Mouse (Mus musculus): ENCODE data around the gene Tgfbr1. TPM values are rescaled to one million over a fixed set of nuclear protein-coding genes. Genes with fewer than 3 reads are reported as not detected.
"Not testable (repeated sequence)": the region's sequence is repeated elsewhere in the genome, so short reads cannot be mapped to it uniquely, and the experiment has no call there.

Tgfbr1 gene
- polyA plus RNA-seq, 1 experiment from 2014 or later: 87.0 TPM

DNA sequence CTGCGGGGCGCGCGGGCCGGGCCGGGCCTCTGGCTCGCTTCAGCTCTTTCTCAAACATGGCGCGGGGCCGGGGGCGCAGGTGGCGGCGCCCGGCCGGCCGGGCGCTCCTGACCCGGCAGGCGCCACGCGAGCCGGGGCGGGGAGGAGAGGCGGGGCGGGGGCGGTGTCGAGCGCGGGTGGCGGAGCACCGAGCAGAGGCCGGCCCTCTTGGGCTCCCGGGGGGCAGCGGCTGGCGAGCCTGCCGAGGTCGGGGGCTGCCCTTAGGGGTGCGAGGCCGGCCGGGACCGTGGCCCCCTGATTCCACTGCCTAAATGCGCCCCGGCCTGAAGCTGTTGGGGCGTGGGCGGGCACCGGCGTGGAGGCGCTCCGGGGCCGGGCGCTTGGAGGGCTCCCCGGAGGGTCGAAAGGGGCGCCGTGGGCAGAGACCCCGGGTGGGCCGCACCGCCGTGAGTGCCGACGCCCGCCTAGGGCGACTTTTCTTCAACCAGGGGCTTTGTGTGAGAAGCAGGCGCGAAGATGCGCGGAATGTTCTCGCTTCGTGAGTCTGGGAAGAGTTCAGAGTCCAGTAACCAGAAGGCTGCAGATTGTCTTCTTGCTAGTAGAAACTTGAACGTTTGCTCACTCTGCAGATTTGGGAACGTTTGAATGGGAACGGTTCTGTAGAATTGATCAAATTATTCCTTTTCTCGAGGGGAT is 542 bp downstream of the Tgfbr1 start:
- no peaks in the 10 kb centered on the region for H3K9me3 ChIP-seq
- under 1% methylated on average over 70 of the region's 73 CpGs for WGBS

DNA sequence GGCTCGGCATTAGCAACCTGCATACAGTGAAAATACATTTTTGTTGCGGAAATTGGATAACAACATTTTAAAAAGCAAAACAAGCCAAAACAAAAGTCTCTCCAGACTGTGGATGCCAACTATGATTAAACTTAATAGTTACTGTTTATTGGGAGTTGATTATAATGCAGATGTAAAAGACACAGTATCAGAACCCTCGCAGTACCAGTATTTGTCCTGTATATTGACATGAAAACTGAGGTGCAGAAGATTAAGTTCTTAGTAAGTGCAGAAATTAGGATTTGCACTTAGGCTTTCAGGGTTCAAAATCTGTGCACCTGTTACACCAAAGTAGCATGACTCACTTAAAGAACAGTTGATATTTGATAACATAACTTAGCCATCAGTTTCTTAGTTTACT is 1.3 kb downstream of the Tgfbr1 start:
- peak overlapping the region; percentile 97 for H3K4me3 ChIP-seq
- peaks cover 18% of the 10 kb centered on the region for H3K27me3 ChIP-seq (ENCODE audit: poor library complexity, severe bottlenecking)
- H3K4me1 ChIP-seq: peaks cover 52% of the 10 kb centered on the region
- no peaks in the 10 kb centered on the region for H3K36me3 ChIP-seq (replicated peaks)
- H3K27ac ChIP-seq: no peak overlapping the region
- 44% methylated on average over 3 of the region's 3 CpGs for WGBS
- DNase-seq (ENCODE audit: extremely low spot score, low spot score): no peak
- no peaks in the 10 kb centered on the region for H3K9me3 ChIP-seq

More for the DNA sequence above, 542 bp downstream of the Tgfbr1 start:
- Histone ChIP-seq H3K4me1 (peaks cover 50% of the 10 kb centered on the region), H3K36me3 (replicated peaks) (no peaks in the 10 kb centered on the region), H3K27ac (peak overlapping the region; percentile 99), H3K27me3 (ENCODE audit: poor library complexity, severe bottlenecking) (peaks cover 18% of the 10 kb centered on the region), H3K4me3 (peak overlapping the region; percentile 97)
- DNase-seq (ENCODE audit: extremely low spot score, low spot score): no peak

DNA sequence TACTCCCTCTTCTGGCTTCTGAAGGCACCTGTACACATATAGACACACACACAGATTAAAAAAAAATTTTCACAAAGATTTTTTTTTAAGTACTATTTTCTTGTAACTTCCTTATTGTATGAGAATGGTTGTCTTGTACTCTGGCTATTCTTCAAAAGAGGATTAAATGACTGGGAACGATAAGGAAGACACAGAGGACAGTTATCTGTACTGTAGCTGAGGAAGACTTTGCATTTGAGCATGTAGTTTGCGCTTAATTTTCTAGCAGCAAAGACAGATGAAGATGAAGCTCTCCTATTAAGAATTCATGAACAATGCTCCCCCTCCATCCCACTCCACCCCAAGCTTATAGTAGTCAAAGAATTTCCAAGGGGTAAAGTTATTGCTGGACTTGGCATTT is 9.6 kb downstream of the Tgfbr1 start:
- Histone ChIP-seq H3K27ac (no peak overlapping the region), H3K4me1 (peaks cover 7% of the 10 kb centered on the region; the same call in 1 of the 2 replicates), H3K4me3 (no peak overlapping the region), H3K36me3 (replicated peaks) (peaks cover under 1% of the 10 kb centered on the region; the same call in 1 of the 2 replicates), H3K27me3 (ENCODE audit: poor library complexity, severe bottlenecking) (no peaks in the 10 kb centered on the region), H3K9me3 (peaks cover 4% of the 10 kb centered on the region; the same call in 1 of the 2 replicates)
- no peak for DNase-seq (ENCODE audit: extremely low spot score, low spot score)
- 94% methylated on average over 2 of the region's 2 CpGs for WGBS

DNA sequence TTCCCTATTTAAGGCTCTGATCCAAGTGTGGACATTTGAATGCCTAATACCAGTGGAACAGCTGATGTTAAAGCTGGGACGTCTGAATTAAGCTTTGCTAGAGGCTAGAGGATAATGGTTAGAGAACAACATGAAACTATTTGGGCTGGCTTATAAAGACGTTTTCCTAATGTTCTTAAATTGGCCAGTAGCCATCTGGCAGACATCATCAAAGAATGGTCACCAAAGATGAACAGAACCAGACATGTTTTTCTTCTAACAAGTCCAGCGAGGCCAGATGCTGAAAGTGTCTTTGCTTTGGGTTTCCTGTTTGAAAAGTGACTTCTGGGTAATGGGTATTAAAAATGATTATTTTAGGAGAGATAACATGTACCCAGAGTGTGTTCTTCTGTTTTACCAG is 10.1 kb downstream of the Tgfbr1 start:
- peaks cover 3% of the 10 kb centered on the region for H3K36me3 ChIP-seq (replicated peaks)
- WGBS: 80% methylated on average over 3 of the region's 3 CpGs
- peaks cover 4% of the 10 kb centered on the region; the same call in 1 of the 2 replicates for H3K9me3 ChIP-seq
- no peak overlapping the region for H3K4me3 ChIP-seq
- no peak overlapping the region for H3K27ac ChIP-seq
- DNase-seq (ENCODE audit: extremely low spot score, low spot score): no peak
- H3K4me1 ChIP-seq: peaks cover 7% of the 10 kb centered on the region; the same call in 1 of the 2 replicates
- H3K27me3 ChIP-seq (ENCODE audit: poor library complexity, severe bottlenecking): no peaks in the 10 kb centered on the region

DNA sequence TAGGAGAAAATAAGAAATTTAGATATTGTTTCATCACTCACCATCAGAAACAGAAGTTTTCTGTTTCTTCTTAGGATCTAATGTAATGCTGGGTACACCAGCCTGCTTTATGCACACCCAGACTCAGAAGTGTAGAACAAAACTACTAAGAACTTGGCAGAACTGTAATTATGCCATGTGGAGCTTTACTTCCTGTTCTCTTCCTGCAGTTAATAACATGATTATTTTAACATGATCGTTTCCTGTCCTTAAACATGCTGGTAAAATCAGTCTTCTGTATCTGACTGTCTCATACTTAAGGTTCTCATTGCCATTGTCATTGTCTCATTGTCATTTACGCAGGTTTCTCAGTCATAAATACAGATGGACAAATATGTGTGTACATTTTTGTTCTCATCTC is 15.7 kb downstream of the Tgfbr1 start:
- WGBS: 97% methylated on average over 2 of the region's 2 CpGs
- no peaks in the 10 kb centered on the region for H3K4me1 ChIP-seq
- no peak overlapping the region for H3K4me3 ChIP-seq

DNA sequence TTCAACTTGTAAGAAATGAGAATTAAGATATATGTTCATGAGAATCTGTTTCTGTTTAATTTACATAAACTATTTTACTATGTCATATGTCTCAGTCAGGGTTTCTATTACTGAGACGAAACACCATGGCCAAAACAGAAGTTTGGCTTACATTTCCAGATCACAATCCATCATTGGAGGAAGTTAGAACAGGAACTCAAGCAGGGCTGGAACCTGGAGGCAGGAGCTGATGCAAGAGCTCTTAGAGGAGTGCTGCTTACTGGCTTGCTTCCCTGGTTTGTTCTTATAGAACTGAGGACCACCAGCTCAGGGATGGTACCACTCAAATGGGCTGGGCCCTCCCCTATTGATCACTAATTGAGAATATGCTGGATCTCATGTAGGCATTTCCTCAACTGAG is 25.7 kb downstream of the Tgfbr1 start:
- H3K36me3 ChIP-seq (replicated peaks): 0 out of 2 replicates have a peak, but pooled peaks cover 2% of the 10 kb centered on the region
- H3K9me3 ChIP-seq: no peaks in the 10 kb centered on the region
- 89% methylated on average over 1 of the region's 1 CpGs for WGBS
- H3K4me1 ChIP-seq: peaks cover 5% of the 10 kb centered on the region; the same call in 1 of the 2 replicates
- H3K27me3 ChIP-seq (ENCODE audit: poor library complexity, severe bottlenecking): no peaks in the 10 kb centered on the region
- no peak overlapping the region for H3K4me3 ChIP-seq
- DNase-seq (ENCODE audit: extremely low spot score, low spot score): no peak
- H3K27ac ChIP-seq: no peak overlapping the region

More for the DNA sequence above, 15.7 kb downstream of the Tgfbr1 start:
- Histone ChIP-seq H3K36me3 (replicated peaks) (peaks cover 3% of the 10 kb centered on the region), H3K9me3 (peaks cover 4% of the 10 kb centered on the region; the same call in 1 of the 2 replicates), H3K27me3 (ENCODE audit: poor library complexity, severe bottlenecking) (no peaks in the 10 kb centered on the region), H3K27ac (no peak overlapping the region)
- no peak for DNase-seq (ENCODE audit: extremely low spot score, low spot score)

- no peaks in the 10 kb centered on the region for H3K4me1 ChIP-seq
- WGBS: 80% methylated on average over 1 of the region's 1 CpGs
- DNase-seq (ENCODE audit: extremely low spot score, low spot score): no peak
- no peak overlapping the region for H3K4me3 ChIP-seq
- peaks cover 5% of the 10 kb centered on the region for H3K9me3 ChIP-seq
- H3K36me3 ChIP-seq (replicated peaks): peaks cover 39% of the 10 kb centered on the region
- H3K27ac ChIP-seq: no peak overlapping the region
- no peaks in the 10 kb centered on the region for H3K27me3 ChIP-seq (ENCODE audit: poor library complexity, severe bottlenecking)
Observed at GRCm38 (mm10) chr4:47382426-47382825, 29.4 kb downstream of the Tgfbr1 start.

- not testable (repeated sequence) for H3K27ac ChIP-seq; H3K9me3 ChIP-seq; H3K4me1 ChIP-seq; DNase-seq (ENCODE audit: extremely low spot score, low spot score); H3K4me3 ChIP-seq; H3K27me3 ChIP-seq (ENCODE audit: poor library complexity, severe bottlenecking)
- peaks cover 64% of the 10 kb centered on the region for H3K36me3 ChIP-seq (replicated peaks)
- 98% methylated on average over 2 of the region's 2 CpGs for WGBS
Observed at GRCm38 (mm10) chr4:47391926-47392325, 38.9 kb downstream of the Tgfbr1 start.

DNA sequence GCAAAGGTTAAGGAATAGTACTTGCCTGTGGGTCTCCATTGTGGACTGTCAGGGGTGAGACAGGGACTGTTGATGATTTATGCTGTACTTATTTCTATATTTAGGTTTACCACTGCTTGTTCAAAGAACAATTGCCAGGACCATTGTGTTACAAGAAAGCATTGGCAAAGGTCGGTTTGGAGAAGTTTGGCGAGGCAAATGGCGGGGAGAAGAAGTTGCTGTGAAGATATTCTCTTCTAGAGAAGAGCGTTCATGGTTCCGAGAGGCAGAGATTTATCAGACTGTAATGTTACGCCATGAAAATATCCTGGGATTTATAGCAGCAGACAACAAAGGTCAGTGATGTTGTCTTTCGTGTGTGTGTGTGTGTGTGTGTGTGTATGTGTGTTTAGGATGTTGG is 43.2 kb downstream of the Tgfbr1 start:
- 95% methylated on average over 7 of the region's 7 CpGs for WGBS
- H3K9me3 ChIP-seq: no peaks in the 10 kb centered on the region
- H3K27ac ChIP-seq: no peak overlapping the region
- H3K27me3 ChIP-seq (ENCODE audit: poor library complexity, severe bottlenecking): no peaks in the 10 kb centered on the region
- no peak overlapping the region for H3K4me3 ChIP-seq
- H3K36me3 ChIP-seq (replicated peaks): peaks cover 90% of the 10 kb centered on the region
- DNase-seq (ENCODE audit: extremely low spot score, low spot score): no peak
- H3K4me1 ChIP-seq: no peaks in the 10 kb centered on the region

GRCm38 (mm10) chr4:47397951-47398687 is 45.1 kb downstream of the Tgfbr1 start:
- no peaks in the 10 kb centered on the region for H3K9me3 ChIP-seq
- H3K4me3 ChIP-seq: no peak overlapping the region
- WGBS: 94% methylated on average over 6 of the region's 6 CpGs
- no peaks in the 10 kb centered on the region for H3K27me3 ChIP-seq (ENCODE audit: poor library complexity, severe bottlenecking)
- no peak for DNase-seq (ENCODE audit: extremely low spot score, low spot score)
- peaks cover 94% of the 10 kb centered on the region for H3K36me3 ChIP-seq (replicated peaks)
- no peak overlapping the region for H3K27ac ChIP-seq
- H3K4me1 ChIP-seq: no peaks in the 10 kb centered on the region

DNA sequence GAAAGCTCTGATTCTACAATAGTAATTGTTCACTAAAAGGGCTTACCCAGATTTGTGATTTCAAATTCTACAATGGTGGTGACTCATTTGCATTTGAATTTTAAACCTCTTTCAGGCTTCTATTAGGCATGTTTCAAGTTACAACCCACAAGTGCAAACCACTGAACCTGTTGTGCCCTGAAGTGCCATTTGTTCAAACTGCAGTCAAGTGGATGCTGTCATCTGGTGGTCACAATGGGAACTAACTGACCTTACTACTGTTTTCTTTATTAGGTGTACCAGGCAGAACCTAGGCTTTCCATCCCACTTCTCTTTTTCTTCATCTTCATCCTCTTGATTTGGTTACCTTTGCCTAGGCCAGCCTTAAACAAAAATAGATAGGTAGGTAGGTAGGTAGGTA is 46.8 kb downstream of the Tgfbr1 start:
- Histone ChIP-seq H3K9me3 (no peaks in the 10 kb centered on the region), H3K4me1 (no peaks in the 10 kb centered on the region), H3K27ac (no peak overlapping the region), H3K4me3 (no peak overlapping the region), H3K36me3 (replicated peaks) (peaks cover 94% of the 10 kb centered on the region), H3K27me3 (ENCODE audit: poor library complexity, severe bottlenecking) (no peaks in the 10 kb centered on the region)
- DNase-seq (ENCODE audit: extremely low spot score, low spot score): no peak

- no peak overlapping the region for H3K27ac ChIP-seq
- H3K4me1 ChIP-seq: no peaks in the 10 kb centered on the region
- H3K4me3 ChIP-seq: no peak overlapping the region
- WGBS: 88% methylated on average over 4 of the region's 4 CpGs
- peaks cover 93% of the 10 kb centered on the region for H3K36me3 ChIP-seq (replicated peaks)
- DNase-seq (ENCODE audit: extremely low spot score, low spot score): no peak
- H3K9me3 ChIP-seq: no peaks in the 10 kb centered on the region
- H3K27me3 ChIP-seq (ENCODE audit: poor library complexity, severe bottlenecking): no peaks in the 10 kb centered on the region
Observed at GRCm38 (mm10) chr4:47400314-47400713, 47.3 kb downstream of the Tgfbr1 start.

DNA sequence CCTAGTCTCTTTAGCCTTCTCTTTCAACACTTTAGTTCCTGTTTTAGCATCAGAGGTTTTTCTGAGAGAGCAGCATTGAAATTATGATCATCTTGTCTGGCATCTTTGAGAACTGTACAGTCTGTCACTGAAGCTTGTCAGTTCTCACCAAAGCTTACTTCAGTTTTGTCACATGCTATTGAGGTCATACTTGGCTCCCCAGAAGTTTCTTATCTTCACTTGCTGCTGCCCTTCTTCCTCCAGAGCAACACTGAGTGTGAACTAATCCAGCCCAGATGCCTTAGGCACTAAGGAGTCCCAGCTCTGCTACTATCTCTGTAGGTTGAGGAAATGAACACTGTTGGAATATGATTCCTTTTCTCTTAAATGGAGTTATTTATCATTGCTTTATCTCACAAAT is 49.2 kb downstream of the Tgfbr1 start:
- DNase-seq (ENCODE audit: extremely low spot score, low spot score): no peak
- no peaks in the 10 kb centered on the region for H3K27me3 ChIP-seq (ENCODE audit: poor library complexity, severe bottlenecking)
- no peak overlapping the region for H3K4me3 ChIP-seq
- H3K4me1 ChIP-seq: no peaks in the 10 kb centered on the region
- H3K9me3 ChIP-seq: no peaks in the 10 kb centered on the region
- peaks cover 91% of the 10 kb centered on the region for H3K36me3 ChIP-seq (replicated peaks)
- H3K27ac ChIP-seq: no peak overlapping the region

Data from forebrain, embryonic 10.5 days (tissue).